Mouse (Mus musculus) CH12.LX (cell line): Measurements from ENCODE around the gene Rtn4rl1. TPM values are rescaled to one million over a fixed set of nuclear protein-coding genes. Genes with fewer than 3 reads are reported as not detected.

Experiments
- DNase-seq: peaks from one replicate; pipeline ENCODE4 v3.0.0-alpha.2; 2013; ENCODE audit errors: extremely low read depth
- H3K27ac ChIP-seq: 2 replicates; pipeline ENCODE4 v1.5.1; 2012; ENCODE audit warnings: low read depth, mild to moderate bottlenecking, control low read depth, moderate library complexity; ENCODE audit not compliant: insufficient read depth
- H3K27me3 ChIP-seq: replicated peaks from 2 replicates; pipeline ENCODE3; 2012; ENCODE audit warnings: inconsistent platforms
- H3K36me3 ChIP-seq, 2 experiments: replicated peaks in 1 of 2; 2 replicates each; pipeline versions ENCODE3 to v1.6.1; 2012; ENCODE audit warnings: inconsistent platforms in 1 of 2, low read length in 1 of 2, mild to moderate bottlenecking in 1 of 2, mixed read lengths in 1 of 2, moderate library complexity in 1 of 2; ENCODE audit not compliant: control insufficient read depth in 1 of 2, insufficient read depth in 1 of 2
- H3K4me1 ChIP-seq, 2 experiments: 2 replicates each; pipeline ENCODE4 v1.6.1; 2012; ENCODE audit warnings: inconsistent platforms in 1 of 2, moderate library complexity in 1 of 2; ENCODE audit not compliant: insufficient read depth in 2 of 2, control insufficient read depth in 1 of 2
- H3K4me2 ChIP-seq: 2 replicates; pipeline ENCODE4 v1.6.1; 2012; ENCODE audit warnings: low read depth, mild to moderate bottlenecking, control low read depth; ENCODE audit not compliant: poor library complexity, insufficient read depth, severe bottlenecking
- H3K4me3 ChIP-seq, 3 experiments: fragments of 150-350 bp in 1 of 3; sonication (generic) in 1 of 3; replicated peaks in 1 of 3; 2 replicates each; pipeline versions ENCODE3 to v1.5.1; 2011 to 2012; ENCODE audit warnings: low read depth in 2 of 3, low read length in 2 of 3, mild to moderate bottlenecking in 2 of 3, moderate library complexity in 2 of 3, control low read depth in 1 of 3, improper control_type of control experiment in 1 of 3, inconsistent platforms in 1 of 3, mixed read lengths in 1 of 3; ENCODE audit not compliant: poor library complexity in 1 of 3
- H3K79me2 ChIP-seq: replicated peaks from 2 replicates; pipeline ENCODE4 v1.6.1; 2012; ENCODE audit warnings: mild to moderate bottlenecking, moderate library complexity; ENCODE audit not compliant: control insufficient read depth, poor library complexity, insufficient read depth, severe bottlenecking; ENCODE audit errors: extremely low read depth
- H3K9ac ChIP-seq: 2 replicates; pipeline ENCODE4 v1.6.1; 2012; ENCODE audit warnings: low read depth, mild to moderate bottlenecking, control low read depth, moderate library complexity; ENCODE audit not compliant: insufficient read depth
- H3K9me3 ChIP-seq: replicated peaks from 2 replicates; pipeline ENCODE3; 2012; ENCODE audit warnings: low read length, inconsistent platforms, mixed read lengths
- BHLHE40 ChIP-seq: IDR thresholded peaks from 2 replicates; pipeline ENCODE4 v1.6.1; 2011; ENCODE audit warnings: mild to moderate bottlenecking, low read depth, low read length, improper control_type of control experiment
- CHD1 ChIP-seq: IDR thresholded peaks from 2 replicates; pipeline ENCODE4 v1.6.1; 2012; ENCODE audit warnings: low read depth, low read length, improper control_type of control experiment, inconsistent platforms
- CHD2 ChIP-seq: IDR thresholded peaks from 2 replicates; pipeline ENCODE4 v1.6.1; 2011; ENCODE audit warnings: low read length, improper control_type of control experiment
- CTCF ChIP-seq, 2 experiments: IDR thresholded peaks in 1 of 2; conservative IDR thresholded peaks in 1 of 2; 2 replicates each; pipeline ENCODE4 v1.5.1; 2011 to 2012; ENCODE audit warnings: low read depth in 2 of 2, low read length in 2 of 2, improper control_type of control experiment in 1 of 2, inconsistent platforms in 1 of 2, mild to moderate bottlenecking in 1 of 2, moderate library complexity in 1 of 2
- E2F4 ChIP-seq: IDR thresholded peaks from 2 replicates; pipeline ENCODE4 v1.6.1; 2011; ENCODE audit warnings: low read depth, low read length, improper control_type of control experiment; ENCODE audit not compliant: insufficient replicate concordance
- EP300 ChIP-seq: IDR thresholded peaks from 2 replicates; pipeline ENCODE4 v1.6.1; 2011; ENCODE audit warnings: low read length, improper control_type of control experiment
- HCFC1 ChIP-seq: IDR thresholded peaks from 2 replicates; pipeline ENCODE4 v1.6.1; 2012; ENCODE audit warnings: low read depth, mild to moderate bottlenecking, inconsistent platforms, low read length, improper control_type of control experiment
- JUN ChIP-seq: IDR thresholded peaks from 2 replicates; pipeline ENCODE4 v1.6.1; 2011; ENCODE audit warnings: low read depth, mild to moderate bottlenecking, low read length, improper control_type of control experiment, moderate library complexity; ENCODE audit not compliant: insufficient read depth
- JUND ChIP-seq: conservative IDR thresholded peaks from 2 replicates; pipeline ENCODE4 v1.6.1; 2011; ENCODE audit warnings: low read depth, low read length, improper control_type of control experiment
- KAT2A ChIP-seq: IDR thresholded peaks from 2 replicates; pipeline ENCODE4 v1.6.1; 2012; ENCODE audit warnings: low read length, improper control_type of control experiment, inconsistent platforms; ENCODE audit not compliant: insufficient replicate concordance
- MAFK ChIP-seq: IDR thresholded peaks from 2 replicates; pipeline ENCODE4 v1.6.1; 2011; ENCODE audit warnings: low read length, improper control_type of control experiment; ENCODE audit not compliant: insufficient replicate concordance
- MEF2A ChIP-seq: IDR thresholded peaks from 2 replicates; pipeline ENCODE4 v1.6.1; 2014; ENCODE audit warnings: low read depth, mild to moderate bottlenecking, inconsistent platforms, low read length, improper control_type of control experiment, borderline replicate concordance
- MYC ChIP-seq: IDR thresholded peaks from 2 replicates; pipeline ENCODE4 v1.6.1; 2011; ENCODE audit warnings: low read depth, mild to moderate bottlenecking, improper control_type of control experiment, low read length
- NELFE ChIP-seq: IDR thresholded peaks from 2 replicates; pipeline ENCODE4 v1.6.1; 2011; ENCODE audit warnings: low read depth, low read length, improper control_type of control experiment
- NRF1 ChIP-seq: IDR thresholded peaks from 2 replicates; pipeline ENCODE4 v1.6.1; 2014; ENCODE audit warnings: low read depth, mild to moderate bottlenecking, inconsistent platforms, low read length, improper control_type of control experiment, moderate library complexity
- PAX5 ChIP-seq: IDR thresholded peaks from 2 replicates; pipeline ENCODE4 v1.6.1; 2012; ENCODE audit warnings: low read length, inconsistent platforms, mixed read lengths
- POLR2A ChIP-seq: IDR thresholded peaks from 2 replicates; pipeline ENCODE4 v1.6.1; 2011; ENCODE audit warnings: low read depth, mild to moderate bottlenecking, improper control_type of control experiment, low read length
- POLR2AphosphoS2 ChIP-seq: IDR thresholded peaks from 2 replicates; pipeline ENCODE4 v1.6.1; 2011; ENCODE audit warnings: low read depth, low read length, improper control_type of control experiment
- SIN3A ChIP-seq: IDR thresholded peaks from 2 replicates; pipeline ENCODE4 v1.6.1; 2012; ENCODE audit warnings: low read length, improper control_type of control experiment, inconsistent platforms
- SMC3 ChIP-seq: IDR thresholded peaks from 2 replicates; pipeline ENCODE4 v1.6.1; 2011; ENCODE audit warnings: low read depth, low read length, improper control_type of control experiment
- TCF12 ChIP-seq: IDR thresholded peaks from 2 replicates; pipeline ENCODE4 v1.6.1; 2014; ENCODE audit warnings: low read depth, mild to moderate bottlenecking, inconsistent platforms, low read length, improper control_type of control experiment
- USF1 ChIP-seq: IDR thresholded peaks from 2 replicates; pipeline ENCODE4 v1.6.1; 2014; ENCODE audit warnings: low read depth, mild to moderate bottlenecking, inconsistent platforms, low read length, improper control_type of control experiment
- USF2 ChIP-seq: conservative IDR thresholded peaks from 2 replicates; pipeline ENCODE4 v1.6.1; 2011; ENCODE audit warnings: low read depth, low read length, improper control_type of control experiment
- ZC3H11A ChIP-seq: IDR thresholded peaks from 2 replicates; pipeline ENCODE4 v1.6.1; 2012; ENCODE audit warnings: low read depth, mild to moderate bottlenecking, inconsistent platforms, low read length, improper control_type of control experiment
- ZNF384 ChIP-seq: IDR thresholded peaks from 2 replicates; pipeline ENCODE4 v1.6.1; 2012; ENCODE audit warnings: low read depth, low read length, improper control_type of control experiment, inconsistent platforms
- dilution Hi-C: fragments of 300-500 bp; cut with MboI; formaldehyde crosslinking; loops from 2 replicates; pipeline ENCODE4 v1.14.3; 2020; ENCODE audit warnings: low sequenced_read_pairs; ENCODE audit not compliant: extremely low pct_unique_long_range_greater_than_20kb, extremely low pct_ligation_motif_present
- in situ Hi-C: fragments of 300-500 bp; cut with MboI; formaldehyde crosslinking; loops from 3 replicates; pipeline ENCODE4 v1.14.3; 2019; ENCODE audit warnings: low sequenced_read_pairs, low pct_ligation_motif_present, low pct_unique_long_range_greater_than_20kb, mixed read lengths
- polyA plus RNA-seq: library from polyadenylated mRNA; unstranded; fragments of >175 nt; gene quantifications from 2 replicates; pipeline ENCODE4 v1.2.1, GENCODE M21; 2012; ENCODE audit warnings: low read depth; ENCODE audit not compliant: insufficient read length
- total RNA-seq, 2 experiments: library from RNA; depleted of rRNA; stranded (reverse); fragments of 300-350 nt in 1 of 2; fragments of >200 nt in 1 of 2; gene quantifications; 2 replicates each; pipeline ENCODE4 v1.2.3; 2012 to 2014

The Rtn4rl1 gene
- total and polyA plus RNA-seq, 3 experiments = 0.04 to 0.09 TPM; not detected in 1

- Histone ChIP-seq H3K4me2 (no peak overlapping the region), H3K27ac (no peak overlapping the region), H3K27me3 (no peaks in the 10 kb centered on the region), H3K9me3 (no peaks in the 10 kb centered on the region), H3K4me3 (no peak overlapping the region), H3K4me1 (peaks cover 0 to 10% of the 10 kb centered on the region in 2 experiments; a peak in 2 of 4 replicates), H3K79me2 (no peaks in the 10 kb centered on the region), H3K36me3 (peaks cover 80 to 96% of the 10 kb centered on the region in 2 experiments), H3K9ac (no peak overlapping the region)
- dilution Hi-C loops = no loop called here
- no peak for DNase-seq
- in situ Hi-C loops = no loop called here
- TF ChIP-seq SMC3 (no peak), POLR2A (no peak), CHD2 (no peak), SIN3A (no peak), PAX5 (no peak), ZC3H11A (no peak), MYC (no peak), EP300 (no peak), KAT2A (no peak), E2F4 (no peak), NELFE (no peak), NRF1 (no peak), JUN (no peak), USF2 (no peak), BHLHE40 (no peak), CTCF (conservative IDR thresholded peaks at IDR 0.05 in 1 of 2, IDR thresholded peaks at IDR 0.05 in 1 of 2; ENCODE audit: low read depth in 2 of 2, low read length in 2 of 2) (no peak), MAFK (no peak), CHD1 (no peak), HCFC1 (no peak)
- TF ChIP-seq, all 38 proteins: peak for 0
Measured at GRCm38 (mm10) chr11:75304797-75305196, 111.2 kb downstream of the Rtn4rl1 start.

- TF ChIP-seq TCF12 = no peak
- no peak for TF ChIP-seq ZNF384
- TF ChIP-seq POLR2AphosphoS2 = no peak
- TF ChIP-seq KAT2A = no peak
- no peak for TF ChIP-seq JUND
- no peak for TF ChIP-seq USF1
- no peak for TF ChIP-seq MEF2A
- TF ChIP-seq NRF1 = no peak
- TF ChIP-seq PAX5 = no peak
- no peak for TF ChIP-seq JUN
- Histone ChIP-seq H3K4me3 (no peak overlapping the region), H3K4me1 (no peaks in the 10 kb centered on the region), H3K36me3 (peaks cover 85 to 96% of the 10 kb centered on the region in 2 experiments), H3K27me3 (no peaks in the 10 kb centered on the region), H3K79me2 (no peaks in the 10 kb centered on the region), H3K4me2 (no peak overlapping the region), H3K27ac (no peak overlapping the region), H3K9ac (no peak overlapping the region), H3K9me3 (no peaks in the 10 kb centered on the region)
- in situ Hi-C loops = no loop called here
- dilution Hi-C loops = no loop called here
- no peak for DNase-seq
Measured at GRCm38 (mm10) chr11:75308650-75309049, 115.1 kb downstream of the Rtn4rl1 start.
